Mouse (Mus musculus): ENCODE measurements at regions not wholly inside any gene's neighbourhood (a gene's known extent, or its start where the extent isn't known, plus 50 kb on each side); places are given as distances from the start of the nearest gene placed in this dataset.

- no peak for TF ChIP-seq POLR2A (IDR thresholded peaks at IDR 0.05; ENCODE audit: insufficient read length, low read depth)
- no peak for TF ChIP-seq POLR2AphosphoS2 (IDR thresholded peaks at IDR 0.05; ENCODE audit: insufficient read length, low read depth)
Measured at GRCm38 (mm10) chr2:128232027-128232426, 106.2 kb downstream of the Bcl2l11 start.
